Mouse (Mus musculus): ENCODE measurements around the gene Adat2.

The Adat2 gene

DNA sequence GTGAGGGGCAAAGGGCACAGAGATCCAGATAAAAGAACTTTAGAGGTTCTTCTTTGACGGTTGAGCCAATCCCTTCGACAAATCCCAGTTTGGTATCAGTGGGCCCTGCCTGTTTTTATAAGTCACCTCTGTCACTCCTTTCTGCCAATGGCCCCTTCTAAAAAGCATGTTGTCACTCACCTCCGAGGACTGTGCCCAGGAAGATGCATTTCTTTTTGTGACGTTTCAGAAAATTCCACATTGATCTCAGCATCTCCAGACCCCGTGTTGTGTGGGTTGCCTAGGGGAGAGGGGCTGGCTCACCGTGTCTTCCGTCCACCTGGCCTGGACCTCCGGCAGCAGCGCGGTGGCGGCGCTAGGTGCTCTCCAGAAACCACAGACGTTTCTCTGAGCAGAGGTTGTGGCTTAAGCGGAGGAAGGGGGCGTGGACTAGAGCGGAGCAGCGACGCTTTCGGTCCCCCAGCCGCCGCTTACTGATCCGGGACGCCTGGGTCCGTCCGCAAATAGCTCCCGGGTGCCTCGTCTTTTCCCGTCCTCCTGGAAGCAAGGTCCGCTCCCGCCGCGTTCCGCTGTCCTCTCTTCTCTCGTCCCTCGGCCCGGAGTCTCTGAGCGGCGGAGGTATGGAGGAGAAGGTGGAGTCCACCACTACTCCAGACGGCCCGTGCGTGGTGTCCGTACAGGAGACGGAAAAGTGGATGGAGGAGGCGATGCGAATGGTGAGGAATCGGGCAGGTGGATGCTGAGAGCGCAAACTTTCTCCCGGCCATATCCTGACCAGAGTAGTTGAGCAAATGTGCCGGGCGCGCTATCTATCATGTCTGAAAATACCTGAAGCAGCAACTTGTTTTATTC is at the start of gene Adat2, which contains the start of gene Pex3:
Gene Adat2 (plus strand): TSS at position 249 of the 852 bp plus-strand sequence.
Gene Pex3 (minus strand): TSS at position 497 of the 852 bp plus-strand sequence.
- DNase-seq (ENCODE audit: inconsistent age in 2 of 2, low spot score in 1 of 2), result peak; percentile 91 to 98

DNA sequence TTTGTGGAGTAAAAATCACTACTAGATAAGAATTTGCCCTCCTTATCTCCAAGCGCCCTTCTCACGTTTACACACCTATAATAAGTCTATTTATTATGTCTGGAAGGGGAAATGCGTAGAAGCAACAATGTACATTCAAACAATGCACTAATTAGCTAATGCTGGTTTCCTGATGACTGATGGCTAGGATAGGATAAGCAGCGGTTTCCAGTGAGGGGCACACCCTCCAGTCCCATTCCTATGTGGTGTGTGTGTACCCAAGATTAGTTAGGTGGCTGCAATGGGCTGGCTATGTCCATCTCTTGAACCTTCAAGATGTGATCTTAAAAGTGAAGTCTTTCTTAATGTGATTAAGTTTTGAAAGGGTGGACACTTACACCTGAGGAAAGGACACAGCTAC is 30.8 kb upstream of the Adat2 start:
- no peak for DNase-seq (ENCODE audit: inconsistent age in 2 of 2, low spot score in 1 of 2)

DNA sequence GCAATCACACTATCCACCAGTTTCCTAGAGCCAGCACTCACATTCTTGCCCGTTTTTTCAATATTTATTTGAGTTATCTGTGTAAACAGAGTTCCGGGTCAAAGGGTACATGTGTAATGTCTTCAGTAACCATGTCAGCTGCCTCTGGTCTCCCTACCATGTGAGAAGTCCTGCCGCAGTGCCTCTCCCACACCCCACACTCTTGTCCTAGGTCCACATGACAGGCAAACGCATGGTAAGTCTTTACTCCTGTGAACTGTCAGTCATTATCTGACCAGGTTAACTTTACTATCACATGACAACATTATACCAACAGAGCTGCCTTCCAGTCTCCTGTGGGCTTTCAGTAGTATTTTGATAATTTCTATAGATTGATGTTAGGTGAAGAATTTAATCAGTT is 24.5 kb upstream of the Adat2 start:
- no peak for DNase-seq (ENCODE audit: inconsistent age in 2 of 2, low spot score in 1 of 2)

GRCm38 (mm10) chr10:13534751-13535150 is 17.9 kb upstream of the Adat2 start:
- no peak for DNase-seq (ENCODE audit: inconsistent age in 2 of 2, low spot score in 1 of 2)

GRCm38 (mm10) chr10:13536706-13537105 is 16.0 kb upstream of the Adat2 start:
- DNase-seq (ENCODE audit: inconsistent age in 2 of 2, low spot score in 1 of 2), result no peak

DNA sequence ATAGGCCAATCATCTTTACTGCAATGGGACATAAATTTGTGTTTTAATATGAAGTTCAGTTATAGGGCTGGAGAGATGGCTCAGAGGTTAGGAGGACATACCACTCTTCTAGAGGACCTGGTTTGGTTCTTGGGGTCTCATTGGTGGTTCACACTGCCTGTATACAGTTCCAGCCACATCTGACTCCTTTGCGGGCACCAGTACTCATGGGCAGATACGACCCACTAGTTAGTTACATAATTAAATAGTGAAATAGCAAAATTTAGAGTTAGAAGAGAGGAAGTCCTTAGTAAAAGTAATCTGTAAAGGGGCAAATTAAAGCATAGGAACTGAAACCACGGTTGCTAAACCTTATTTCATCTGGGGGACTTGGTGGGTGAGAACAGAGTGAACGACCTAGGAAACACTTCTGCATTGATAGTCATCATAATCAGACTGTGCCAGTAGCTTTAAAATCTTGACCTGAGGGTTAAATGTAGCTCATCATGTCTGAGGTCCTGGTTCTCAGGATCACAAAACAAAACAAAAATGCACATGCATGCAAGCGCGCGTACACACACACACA is 12.8 kb upstream of the Adat2 start:
- DNase-seq (ENCODE audit: inconsistent age in 2 of 2, low spot score in 1 of 2), result no peak

DNA sequence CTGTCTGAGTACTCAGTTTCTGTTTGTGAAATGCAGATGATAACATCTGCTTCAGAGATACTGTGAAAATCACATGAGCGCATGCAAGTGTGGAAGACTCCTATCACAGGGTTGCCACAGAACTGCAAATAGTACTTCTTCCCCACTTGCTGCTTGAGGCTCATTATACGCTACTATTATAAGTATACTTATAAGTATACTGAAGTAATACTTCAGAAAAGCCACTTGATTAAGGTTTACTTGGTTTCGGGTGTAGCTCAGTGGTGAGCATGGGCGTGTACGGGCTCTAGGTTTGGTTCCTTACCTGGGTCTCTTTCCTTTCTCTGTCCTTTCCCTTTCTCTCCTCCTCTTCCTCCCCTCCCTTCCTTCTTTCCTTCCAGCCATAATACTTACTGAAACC is 11.0 kb upstream of the Adat2 start:
- no peak for DNase-seq (ENCODE audit: inconsistent age in 2 of 2, low spot score in 1 of 2)

DNA sequence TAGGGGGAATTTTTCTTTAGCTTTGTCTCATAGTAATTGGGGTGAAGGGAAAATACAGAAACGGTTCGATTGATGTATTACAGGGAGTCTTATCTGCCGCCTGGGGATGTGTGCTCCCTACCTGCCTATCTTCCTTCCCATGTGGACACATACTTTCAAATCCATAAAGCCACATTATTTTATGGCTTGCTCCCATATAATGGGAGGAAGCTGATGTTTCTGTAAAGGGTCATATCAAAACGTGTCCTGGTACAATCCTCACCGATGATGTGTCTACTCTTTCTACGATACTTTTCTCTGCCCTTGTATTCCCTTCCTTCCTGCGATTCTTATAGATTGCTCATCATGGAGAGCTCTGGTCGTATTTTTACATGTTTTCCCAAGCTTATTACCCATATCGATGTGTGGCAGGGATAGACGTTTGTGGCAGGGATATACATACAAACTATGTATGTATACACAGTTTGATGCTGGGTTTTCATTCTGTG is 848 bp downstream of the Adat2 start:
- DNase-seq (ENCODE audit: inconsistent age in 2 of 2, low spot score in 1 of 2), result no peak

DNA sequence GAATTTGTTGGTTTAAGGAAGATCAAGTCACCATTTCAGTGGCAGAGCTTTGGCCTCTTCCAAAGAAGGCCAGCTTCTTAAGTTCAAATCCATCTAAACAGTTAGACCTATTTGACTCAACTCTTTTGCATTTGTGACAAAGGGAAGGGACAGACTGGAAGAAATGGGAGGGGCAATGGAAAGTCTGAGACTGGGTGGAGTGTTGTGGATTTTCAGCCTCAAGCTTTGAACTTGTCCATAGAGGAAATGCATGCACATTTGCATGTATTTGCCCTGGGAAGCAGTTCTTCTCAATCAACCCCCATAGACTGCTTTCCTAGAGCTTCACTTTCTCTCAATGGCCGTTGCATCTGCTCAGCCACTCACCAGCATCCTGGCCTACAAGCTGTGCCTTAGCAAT is 1.6 kb downstream of the Adat2 start:
- no peak for DNase-seq (ENCODE audit: inconsistent age in 2 of 2, low spot score in 1 of 2)

DNA sequence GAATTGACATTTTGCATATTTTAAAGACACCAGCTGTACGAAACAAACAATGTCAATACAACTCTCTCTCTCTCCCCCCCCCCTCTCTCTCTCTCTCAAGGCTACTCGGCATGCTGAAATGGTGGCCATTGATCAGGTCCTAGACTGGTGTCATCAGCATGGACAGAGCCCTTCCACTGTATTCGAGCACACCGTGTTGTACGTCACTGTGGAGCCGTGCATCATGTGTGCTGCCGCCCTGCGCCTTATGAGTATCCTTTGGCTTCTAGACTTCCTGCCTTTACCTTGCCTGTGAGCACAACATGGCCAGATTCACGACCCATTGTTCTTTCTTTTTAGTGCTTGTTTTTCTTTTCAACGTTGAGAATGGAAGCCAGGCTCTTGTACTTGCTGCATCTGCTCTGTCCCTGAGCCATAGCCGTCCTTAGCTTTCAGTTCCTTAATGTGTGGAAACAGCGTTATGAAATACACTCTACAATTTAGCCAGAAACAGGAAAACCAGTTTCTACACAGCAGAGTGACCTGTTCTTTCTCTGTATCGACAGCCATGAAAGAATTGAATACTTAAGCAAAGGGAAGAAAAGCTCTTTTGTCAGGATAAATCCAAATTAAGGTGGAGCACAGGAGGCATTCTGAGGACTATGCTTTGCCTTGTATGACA is 7.5 kb downstream of the Adat2 start:
- DNase-seq (ENCODE audit: inconsistent age in 2 of 2, low spot score in 1 of 2), result no peak

DNA sequence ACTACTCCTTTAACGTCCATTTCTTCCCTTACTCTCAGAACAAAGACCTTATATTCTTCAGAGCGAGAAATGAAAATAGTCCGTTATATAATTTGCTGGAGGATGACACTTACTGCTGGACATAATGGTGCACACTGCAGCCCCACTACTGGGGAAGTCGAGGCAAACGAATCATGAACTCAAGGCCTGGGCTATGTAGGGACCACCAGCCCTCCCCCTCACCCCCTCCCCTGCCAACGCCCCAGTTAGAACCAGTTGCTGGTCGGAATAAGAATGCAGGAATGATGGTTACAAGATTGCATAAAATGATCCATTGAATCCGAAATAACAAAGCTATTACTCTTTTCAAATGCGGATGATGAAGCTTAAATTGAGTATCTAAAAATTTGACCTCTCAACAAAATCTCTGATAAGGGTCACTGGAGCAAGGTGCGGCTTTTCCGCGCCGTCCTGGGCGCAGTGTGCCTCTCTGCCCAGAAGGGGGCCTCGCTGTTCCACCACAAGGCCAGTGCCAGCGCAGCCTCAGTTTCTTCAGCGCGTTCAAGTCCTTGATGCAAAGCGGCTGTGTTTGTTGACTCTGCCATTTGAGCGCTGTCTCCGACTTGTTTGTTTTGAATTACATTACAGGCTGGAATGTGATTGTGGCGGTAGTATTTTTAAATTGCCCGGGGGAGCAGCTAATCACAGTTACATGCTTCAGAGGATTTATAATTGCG is 11.8 kb downstream of the Adat2 start:
- peak; percentile 44 to 87 for DNase-seq (ENCODE audit: inconsistent age in 2 of 2, low spot score in 1 of 2)

- no peak for DNase-seq (ENCODE audit: inconsistent age in 2 of 2, low spot score in 1 of 2)
Observed at GRCm38 (mm10) chr10:13565080-13565448, 12.4 kb downstream of the Adat2 start.

GRCm38 (mm10) chr10:13566393-13566792 is 13.7 kb downstream of the Adat2 start:
- DNase-seq (ENCODE audit: inconsistent age in 2 of 2, low spot score in 1 of 2), result no peak

GRCm38 (mm10) chr10:13569818-13570217 is 17.1 kb downstream of the Adat2 start:
- DNase-seq (ENCODE audit: inconsistent age in 2 of 2, low spot score in 1 of 2), result no peak

GRCm38 (mm10) chr10:13570697-13571538 is 18.2 kb downstream of the Adat2 start:
- DNase-seq (ENCODE audit: inconsistent age in 2 of 2, low spot score in 1 of 2), result no peak

- DNase-seq (ENCODE audit: inconsistent age in 2 of 2, low spot score in 1 of 2), result peak in 1 of 2 experiments; percentile 85
Observed at GRCm38 (mm10) chr10:13572003-13572402, 19.3 kb downstream of the Adat2 start.

DNA sequence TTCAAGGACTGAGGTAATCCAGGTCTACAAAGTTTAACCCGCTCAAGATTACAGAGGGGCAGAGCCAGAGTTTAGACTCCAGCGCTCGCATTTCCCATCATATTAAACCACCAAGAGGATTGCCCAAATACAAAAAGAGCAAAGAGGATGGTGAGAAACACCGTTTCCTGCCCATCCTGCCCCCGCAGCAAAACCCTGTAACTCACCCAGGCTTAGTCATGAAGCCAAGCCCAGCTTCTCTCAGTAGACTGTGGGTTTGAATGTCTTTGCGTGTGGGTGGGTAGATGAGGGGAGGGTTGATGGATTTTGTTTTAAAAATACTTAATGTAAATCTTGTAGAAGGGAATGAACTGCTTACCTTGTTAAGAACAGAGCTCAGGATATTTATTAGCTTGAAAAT is 19.7 kb downstream of the Adat2 start:
- DNase-seq (ENCODE audit: inconsistent age in 2 of 2, low spot score in 1 of 2), result no peak

GRCm38 (mm10) chr10:13577123-13577522 is 24.4 kb downstream of the Adat2 start:
- no peak for DNase-seq (ENCODE audit: inconsistent age in 2 of 2, low spot score in 1 of 2)

GRCm38 (mm10) chr10:13587914-13588313 is 35.2 kb downstream of the Adat2 start:
- no peak for DNase-seq (ENCODE audit: inconsistent age in 2 of 2, low spot score in 1 of 2)

DNA sequence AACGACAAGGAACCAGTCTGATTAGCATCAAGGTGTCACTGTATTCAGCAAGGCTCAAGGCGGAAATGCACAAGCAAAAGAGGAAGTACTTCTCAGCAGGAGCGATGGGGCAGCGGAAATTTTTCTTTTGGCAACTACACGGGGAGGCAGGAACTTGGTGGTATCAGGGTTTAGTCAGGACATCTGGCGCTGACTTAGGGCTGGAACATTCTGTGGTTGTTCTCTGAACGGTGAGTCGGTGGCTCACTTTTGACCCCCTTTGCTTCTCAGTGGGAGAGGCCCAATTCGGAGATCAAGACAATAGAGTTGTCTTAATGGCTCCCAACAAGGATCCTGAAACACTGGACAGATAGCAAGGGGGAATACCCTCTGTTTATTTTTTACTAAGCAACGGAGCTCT is 39.5 kb downstream of the Adat2 start:
- DNase-seq (ENCODE audit: inconsistent age in 2 of 2, low spot score in 1 of 2), result no peak
